Mouse (Mus musculus) hindbrain, embryonic 12.5 days (tissue): Measurements from ENCODE around the gene Ccdc142. TPM values are rescaled to one million over a fixed set of nuclear protein-coding genes. Genes with fewer than 3 reads are reported as not detected.
A peak's percentile ranks its signal among the peaks of the same experiment; 100 is the strongest.

Source experiments
- ATAC-seq: fragments of 200-750 bp; cut with Nextera tagmentation; 2 replicates; pipeline ENCODE4 v1.8.0; 2017; ENCODE audit warnings: moderate TSS enrichment; ENCODE audit not compliant: low FRiP score
- H3K27ac ChIP-seq: fragments of 300-500 bp; sonication (generic); 2 replicates; pipeline ENCODE4 v1.5.1; 2016; ENCODE audit warnings: mild to moderate bottlenecking
- H3K27me3 ChIP-seq: fragments of 300-500 bp; sonication (generic); 2 replicates; pipeline ENCODE4 v1.6.1; 2016; ENCODE audit warnings: mild to moderate bottlenecking
- H3K36me3 ChIP-seq: fragments of 300-500 bp; sonication (generic); 2 replicates; pipeline ENCODE4 v1.6.1; 2016; ENCODE audit warnings: mild to moderate bottlenecking
- H3K4me1 ChIP-seq: fragments of 300-500 bp; sonication (generic); 2 replicates; pipeline ENCODE4 v1.6.1; 2016
- H3K4me2 ChIP-seq: fragments of 300-500 bp; sonication (generic); replicated peaks from 2 replicates; pipeline ENCODE4 v1.6.1; 2016; ENCODE audit warnings: mild to moderate bottlenecking
- H3K4me3 ChIP-seq: fragments of 300-500 bp; sonication (generic); 2 replicates; pipeline ENCODE4 v1.5.1; 2016; ENCODE audit warnings: mild to moderate bottlenecking
- H3K9ac ChIP-seq: fragments of 300-500 bp; sonication (generic); 2 replicates; pipeline ENCODE4 v1.6.1; 2016; ENCODE audit warnings: mild to moderate bottlenecking, moderate library complexity
- H3K9me3 ChIP-seq: fragments of 300-500 bp; sonication (generic); replicated peaks from 2 replicates; pipeline ENCODE4 v1.6.1; 2016; ENCODE audit warnings: mild to moderate bottlenecking
- WGBS: fragments of 180-500 bp; shearing (Covaris S2); methylation state at CpG from one replicate; pipeline ENCODE4 v1.1.7; 2016; 5-methylcytosine and 5-hydroxymethylcytosine counted together
- microRNA counts: library from miRNA; unstranded; fragments of <30 nt; microRNA quantifications from one replicate; lab custom pipeline; 2017
- microRNA-seq: library from miRNA; unstranded; fragments of <30 nt; microRNA quantifications from one replicate; pipeline ENCODE4, GENCODE M21; 2017
- polyA plus RNA-seq: library from polyadenylated mRNA; unstranded; fragments of >200 nt; fragmentation: Nextera tagmentation; extraction: Ambion mirVana; gene quantifications from 2 replicates; pipeline ENCODE4 v1.2.1, GENCODE M21; 2016

The Ccdc142 gene
- polyA plus RNA-seq, 1 experiment from 2014 or later: 3.3 TPM

- Histone ChIP-seq H3K9me3 (no peaks in the 10 kb centered on the region), H3K4me3 (peak overlapping the region; percentile 52), H3K27me3 (peaks cover 9% of the 10 kb centered on the region), H3K9ac (peak overlapping the region; percentile 71), H3K4me1 (peaks cover 29% of the 10 kb centered on the region), H3K36me3 (peaks cover 17% of the 10 kb centered on the region), H3K4me2 (peak overlapping the region; percentile 81), H3K27ac (peak overlapping the region; percentile 53)
- peak; percentile 54 for ATAC-seq
- 7% methylated on average over 23 of the region's 23 CpGs for WGBS
Observed at GRCm38 (mm10) chr6:83155552-83156238, 54.3 kb downstream of the Ccdc142 start.

DNA sequence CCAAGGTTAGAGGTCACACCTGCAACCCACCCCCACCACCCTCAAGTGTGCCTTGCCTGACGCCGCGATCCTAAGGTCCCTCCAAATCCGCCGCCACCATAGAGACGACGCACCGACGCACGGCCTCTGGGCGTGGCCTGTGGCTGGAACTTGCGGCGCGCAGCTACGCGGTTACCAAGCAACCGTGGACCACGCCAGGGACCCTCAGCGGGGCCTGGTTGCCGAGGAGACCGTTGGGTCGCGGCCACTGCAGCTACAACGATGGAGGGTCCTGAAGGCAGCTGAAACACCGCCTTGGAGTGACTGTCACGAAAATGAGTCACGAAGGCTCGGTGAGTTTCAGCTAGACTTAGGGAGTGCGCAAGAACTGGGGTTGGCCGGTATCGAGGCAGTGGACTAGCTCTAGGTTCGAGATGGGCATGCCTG, 54.9 kb downstream of the Ccdc142 start, which contains the start of the genes Wdr54 and 1700003E16Rik:
Wdr54 (minus strand) TSS at position 139 of the 426 bp plus-strand sequence.
1700003E16Rik (plus strand) TSS at position 146 of the 426 bp plus-strand sequence.
- Histone ChIP-seq H3K4me3 (peak within 1 kb of the TSS; percentile 52), H3K9me3 (no peaks in the 10 kb centered on the region), H3K27me3 (peaks cover 15% of the 10 kb centered on the region), H3K4me1 (peaks cover 26% of the 10 kb centered on the region), H3K4me2 (peak within 1 kb of the TSS; percentile 81), H3K36me3 (peaks cover 17% of the 10 kb centered on the region), H3K27ac (peak within 1 kb of the TSS; percentile 53), H3K9ac (peak within 1 kb of the TSS; percentile 71)
- 2% methylated on average over 32 of the region's 32 CpGs for WGBS
- peak; percentile 92 for ATAC-seq

MicroRNAs within 50 kb of the gene (microRNA counts, 519-probe panel; counts per million panel counts)
- 470 counts per million, percentile 58 among the panel's probes with 10 or more counts for microRNA mmu-miR-3470a+mmu-miR-3470b (lab: Ali Mortazavi, UCI)

Small RNAs within 50 kb of the gene (microRNA-seq; reads per million reads assigned to microRNA genes)
- not detected for gene Mir3470a

Other genes starting within 250 kb of the Ccdc142 start
- 10.8 and 10.9 TPM in 2 replicates for gene Sema4f, start 161.8 kb upstream of the Ccdc142 start, polyA plus RNA-seq
- 0.20 and 1.1 TPM in 2 replicates for gene M1ap, start 154.7 kb upstream of the Ccdc142 start, polyA plus RNA-seq
- gene Dok1, start 68.1 kb upstream of the Ccdc142 start, polyA plus RNA-seq: 8.5 and 10.3 TPM in 2 replicates
- 16.8 and 19.2 TPM in 2 replicates for gene Loxl3, start 67.4 kb upstream of the Ccdc142 start, polyA plus RNA-seq
- 149 and 158 TPM in 2 replicates for gene Aup1, start 47.1 kb upstream of the Ccdc142 start, polyA plus RNA-seq
- gene Htra2, start 46.3 kb upstream of the Ccdc142 start, polyA plus RNA-seq: 59.9 and 63.4 TPM in 2 replicates
- 0.76 and 1.2 TPM in 2 replicates for gene Dqx1, start 43.8 kb upstream of the Ccdc142 start, polyA plus RNA-seq
- 4.4 and 6.0 TPM in 2 replicates for gene Tlx2, start 31.3 kb upstream of the Ccdc142 start, polyA plus RNA-seq
- 39.1 and 39.5 TPM in 2 replicates for gene Pcgf1, start 23.7 kb upstream of the Ccdc142 start, polyA plus RNA-seq
- gene Lbx2, start 15.2 kb upstream of the Ccdc142 start, polyA plus RNA-seq: 0.69 TPM in 1 of 2 replicates, not detected in the other
- 3.6 and 5.0 TPM in 2 replicates for gene Gm42688, start within 50 bp of the Ccdc142 start, polyA plus RNA-seq
- 110 and 124 TPM in 2 replicates for gene Mrpl53, start 7.4 kb downstream of the Ccdc142 start, polyA plus RNA-seq
- gene Mogs, start 13.9 kb downstream of the Ccdc142 start, polyA plus RNA-seq: 42.6 TPM in 2 replicates
- 206 and 212 TPM in 2 replicates for gene Wbp1, start 20.0 kb downstream of the Ccdc142 start, polyA plus RNA-seq
- 19.6 and 19.9 TPM in 2 replicates for gene Ino80b, start 23.8 kb downstream of the Ccdc142 start, polyA plus RNA-seq
- gene Rtkn, start 33.9 kb downstream of the Ccdc142 start, polyA plus RNA-seq: 40.7 and 42.6 TPM in 2 replicates
- gene Wdr54, start 54.8 kb downstream of the Ccdc142 start, polyA plus RNA-seq: 11.2 and 11.5 TPM in 2 replicates
- 4.4 and 5.2 TPM in 2 replicates for gene 1700003E16Rik, start 54.8 kb downstream of the Ccdc142 start, polyA plus RNA-seq
- gene Dctn1, start 64.3 kb downstream of the Ccdc142 start, polyA plus RNA-seq: 158 and 168 TPM in 2 replicates
- 5.0 and 6.1 TPM in 2 replicates for gene Slc4a5, start 118.2 kb downstream of the Ccdc142 start, polyA plus RNA-seq
- gene Mthfd2, start 224.3 kb downstream of the Ccdc142 start, polyA plus RNA-seq: 29.8 and 30.0 TPM in 2 replicates
- gene Mob1a, start 224.4 kb downstream of the Ccdc142 start, polyA plus RNA-seq: 52.5 and 55.4 TPM in 2 replicates
- 88.5 and 92.1 TPM in 2 replicates for gene Bola3, start 247.5 kb downstream of the Ccdc142 start, polyA plus RNA-seq